Mouse (Mus musculus): ENCODE data around the gene Pcnx3.

- no peak for TF ChIP-seq CTCF (IDR thresholded peaks at IDR 0.05; ENCODE audit: borderline replicate concordance, extremely low read depth, insufficient read depth, insufficient read length)
- TF ChIP-seq POLR2A (IDR thresholded peaks at IDR 0.05; ENCODE audit: borderline replicate concordance, extremely low read depth, insufficient read depth, insufficient read length, poor library complexity, severe bottlenecking): no peak
Measured at GRCm38 (mm10) chr19:5716955-5717354, 28.2 kb upstream of the Pcnx3 start.
